Mouse (Mus musculus) right cerebral cortex, postnatal 10 days (tissue): ENCODE results near the gene Ptprk.

Source experiments
- DNase-seq, 2 experiments: peaks; one replicate each; pipeline ENCODE4 v3.0.0; 2021; ENCODE audit warnings: low spot score in 2 of 2

The Ptprk gene

GRCm38 (mm10) chr10:28540595-28540994, 466.0 kb downstream of the Ptprk start:
- no peak for DNase-seq

DNA sequence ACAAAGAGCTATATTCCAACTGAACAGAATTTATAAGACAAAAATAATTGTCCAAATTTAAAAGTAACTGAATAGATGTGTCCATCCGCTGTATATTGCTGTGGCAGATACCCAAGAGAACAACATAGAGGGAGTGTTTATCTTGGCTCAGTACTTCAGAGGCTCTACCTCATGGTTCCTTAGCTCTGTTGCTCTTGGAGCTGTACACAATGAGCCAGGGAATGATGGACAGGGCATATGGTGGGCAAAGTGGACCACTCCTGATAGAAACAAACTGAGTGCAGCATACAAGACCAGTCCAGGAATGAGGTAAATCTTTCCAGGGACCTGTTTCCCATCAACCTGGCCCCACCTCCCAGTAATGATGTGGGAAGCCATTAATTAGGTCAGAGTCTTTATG, 468.1 kb downstream of the Ptprk start:
- DNase-seq = no peak

DNA sequence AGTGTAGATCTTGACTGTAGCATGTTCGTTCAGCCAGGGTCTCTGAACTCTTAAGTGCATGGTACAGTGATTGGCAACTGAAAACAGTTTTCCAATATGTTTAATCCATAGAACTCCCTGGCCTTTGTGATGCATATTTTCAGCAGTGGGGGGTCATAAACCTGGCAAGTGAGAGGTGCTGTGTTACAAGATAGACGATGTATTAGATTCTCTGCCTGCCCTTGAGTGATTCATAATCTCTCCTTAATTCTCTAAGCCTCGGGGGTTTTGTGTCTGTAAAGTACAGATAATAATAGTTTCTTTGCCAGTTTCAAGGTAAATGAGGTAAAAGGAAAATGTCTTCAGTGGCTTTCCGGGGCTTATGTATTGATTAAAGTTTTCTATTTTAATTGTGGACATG, 475.9 kb downstream of the Ptprk start:
- DNase-seq = no peak

GRCm38 (mm10) chr10:28552068-28552467, 477.4 kb downstream of the Ptprk start:
- no peak for DNase-seq

GRCm38 (mm10) chr10:28564110-28564674, 489.6 kb downstream of the Ptprk start:
- DNase-seq = no peak

DNA sequence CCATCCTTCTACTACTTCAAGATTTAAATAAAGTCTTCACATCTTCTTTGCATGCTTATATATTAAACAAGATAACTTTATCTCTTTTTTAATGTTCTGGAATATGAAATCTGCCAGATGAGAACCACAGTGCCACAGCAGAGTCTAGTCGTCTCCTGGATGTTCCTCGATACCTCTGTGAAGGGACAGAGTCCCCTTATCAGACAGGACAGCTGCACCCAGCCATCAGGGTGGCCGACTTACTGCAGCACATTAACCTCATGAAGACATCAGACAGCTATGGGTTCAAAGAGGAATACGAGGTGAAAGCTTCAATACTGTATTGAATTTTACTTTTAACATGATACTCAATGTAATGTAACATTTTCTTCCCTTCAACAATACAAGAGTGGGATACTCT, 491.8 kb downstream of the Ptprk start:
- no peak for DNase-seq

- DNase-seq = no peak
Observed at GRCm38 (mm10) chr10:28566828-28567227, 492.2 kb downstream of the Ptprk start.

GRCm38 (mm10) chr10:28567441-28567840, 492.8 kb downstream of the Ptprk start:
- no peak for DNase-seq

- no peak for DNase-seq
Observed at GRCm38 (mm10) chr10:28568047-28568446, 493.4 kb downstream of the Ptprk start.

DNA sequence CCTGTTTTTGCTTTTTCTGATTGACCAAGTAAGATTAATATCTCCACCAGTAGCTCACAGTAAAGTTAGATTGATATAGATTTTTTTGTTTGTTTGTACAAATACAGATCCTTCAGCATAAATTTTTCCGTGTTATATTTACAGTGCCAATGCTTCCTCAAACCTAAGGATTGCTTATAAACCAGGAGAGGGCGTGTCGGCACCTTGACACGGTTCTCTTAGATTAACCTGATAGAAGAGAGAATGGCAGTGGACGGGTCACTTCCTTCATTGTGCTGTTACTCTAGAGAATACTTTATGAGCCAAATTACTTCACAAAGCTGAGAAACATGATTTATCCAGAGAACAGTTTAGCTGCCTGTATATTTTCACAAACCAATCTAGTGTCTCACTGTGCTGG, 505.0 kb downstream of the Ptprk start:
- no peak for DNase-seq

DNA sequence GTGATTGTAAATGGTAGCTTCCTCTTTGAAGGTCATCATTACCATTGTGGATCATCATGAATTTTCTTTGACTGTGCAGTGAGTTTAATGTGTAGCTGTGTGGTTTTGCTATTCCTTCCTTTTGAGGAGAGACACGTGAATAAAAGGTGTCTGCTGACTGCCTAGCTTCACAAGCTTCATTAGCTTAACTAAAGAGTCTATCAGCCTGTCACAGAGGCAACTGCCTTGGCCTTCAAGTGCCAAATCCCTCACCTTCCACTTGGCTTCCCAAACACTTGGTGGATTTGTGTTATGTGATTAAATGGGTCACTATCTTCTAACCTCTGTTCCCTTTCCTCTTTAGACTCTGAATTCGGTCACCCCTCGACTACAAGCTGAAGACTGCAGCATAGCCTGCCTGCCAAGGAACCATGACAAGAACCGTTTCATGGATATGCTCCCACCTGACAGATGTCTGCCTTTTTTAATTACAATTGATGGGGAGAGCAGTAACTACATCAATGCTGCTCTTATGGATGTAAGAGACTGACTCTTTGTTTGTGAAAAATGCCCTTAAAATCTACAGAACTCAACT, 512.0 kb downstream of the Ptprk start:
- peak in 1 of 2 experiments; percentile 27 for DNase-seq

DNA sequence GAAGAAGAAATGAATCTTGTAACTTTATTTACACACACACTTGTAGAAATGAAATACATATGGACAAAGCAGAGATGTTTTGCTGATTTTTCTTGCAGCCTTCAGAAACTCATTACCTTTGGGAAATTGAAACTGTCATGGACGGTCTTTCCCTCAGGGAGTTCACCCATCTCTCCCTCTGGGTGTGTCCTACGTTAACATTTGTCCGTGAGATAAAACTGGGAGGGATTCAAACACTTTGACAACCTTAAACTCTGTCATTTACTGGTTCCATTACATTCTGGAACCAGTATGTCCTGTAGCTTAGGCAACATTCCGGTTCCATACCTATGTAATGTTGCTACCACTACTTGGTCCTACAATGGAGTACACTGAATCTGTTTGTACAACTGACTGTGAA, 513.8 kb downstream of the Ptprk start:
- DNase-seq = no peak

- DNase-seq = no peak
Observed at GRCm38 (mm10) chr10:28590822-28591221, 516.2 kb downstream of the Ptprk start.

DNA sequence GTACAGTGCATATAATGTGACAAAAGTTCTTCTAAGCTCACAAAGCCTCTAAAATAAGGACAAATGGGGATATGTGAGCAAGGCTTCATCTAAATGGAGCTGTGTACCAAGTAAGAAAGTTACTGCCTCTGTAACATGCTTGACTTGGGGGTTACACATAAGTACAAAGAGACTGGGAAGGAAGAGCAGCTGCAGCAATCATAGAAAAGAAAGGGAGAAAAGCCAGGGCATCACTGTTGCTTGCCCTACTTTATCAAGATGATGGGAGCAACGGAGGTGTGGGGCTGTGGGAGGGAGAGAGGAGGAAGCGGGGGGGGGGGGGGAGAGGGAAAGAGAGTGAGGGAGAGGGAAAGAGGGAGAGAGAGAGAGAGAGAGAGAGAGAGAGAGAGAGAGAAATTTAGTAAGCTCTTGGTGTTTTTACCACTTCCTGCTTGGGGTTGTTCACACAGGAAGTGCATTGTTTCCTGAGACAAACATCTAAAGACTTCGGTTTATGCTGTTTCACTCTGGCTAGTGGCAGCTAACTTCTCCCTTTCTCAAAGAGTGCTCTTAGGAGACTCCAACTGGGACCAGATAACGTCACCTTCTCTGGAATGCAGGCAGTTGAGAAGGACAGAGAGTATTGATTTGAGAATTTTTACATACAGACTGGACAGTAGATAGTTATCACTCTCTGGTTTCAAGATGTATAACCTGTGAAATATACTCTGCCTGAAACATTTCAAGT, 519.1 kb downstream of the Ptprk start:
- no peak for DNase-seq

GRCm38 (mm10) chr10:28596897-28597296, 522.3 kb downstream of the Ptprk start:
- no peak for DNase-seq

- no peak for DNase-seq
Observed at GRCm38 (mm10) chr10:28609136-28609535, 534.5 kb downstream of the Ptprk start.

DNA sequence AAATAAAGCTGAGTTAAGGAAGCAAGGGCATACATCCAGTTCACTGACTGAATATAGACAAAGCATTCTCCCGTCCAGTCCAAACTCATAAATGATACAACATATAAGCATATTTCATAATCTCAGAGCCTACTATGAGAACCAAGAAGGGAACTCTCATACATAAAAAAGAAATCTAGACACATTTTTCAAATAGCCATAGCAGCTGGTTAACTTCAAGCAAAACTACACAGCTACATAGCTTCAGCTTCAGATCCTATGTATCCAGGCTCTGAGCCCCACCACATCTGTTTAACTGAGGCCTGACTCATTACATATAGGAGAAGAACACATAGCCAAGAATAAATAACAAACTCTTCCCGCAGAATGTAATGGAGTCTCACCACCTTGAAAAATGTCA, 539.8 kb downstream of the Ptprk start:
- DNase-seq = no peak

DNA sequence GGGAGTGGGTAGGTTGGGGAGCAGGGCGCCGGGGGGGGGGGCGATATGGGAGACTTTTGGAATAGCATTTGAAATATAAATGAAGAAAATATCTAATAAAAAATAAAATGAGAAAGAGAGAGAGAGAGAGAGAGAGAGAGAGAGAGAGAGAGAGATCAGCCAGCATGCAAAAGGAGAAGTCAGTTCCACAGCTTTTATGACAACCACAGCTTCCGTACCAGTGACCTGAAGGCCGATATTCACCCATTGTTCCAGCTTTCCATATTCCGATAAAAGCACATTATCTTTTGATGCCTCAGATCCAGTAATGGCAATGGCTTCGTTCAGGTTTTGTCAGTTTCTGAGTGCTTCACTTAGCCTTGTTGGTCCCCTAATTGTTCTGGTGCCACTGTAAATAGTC, 542.6 kb downstream of the Ptprk start:
- no peak for DNase-seq

DNA sequence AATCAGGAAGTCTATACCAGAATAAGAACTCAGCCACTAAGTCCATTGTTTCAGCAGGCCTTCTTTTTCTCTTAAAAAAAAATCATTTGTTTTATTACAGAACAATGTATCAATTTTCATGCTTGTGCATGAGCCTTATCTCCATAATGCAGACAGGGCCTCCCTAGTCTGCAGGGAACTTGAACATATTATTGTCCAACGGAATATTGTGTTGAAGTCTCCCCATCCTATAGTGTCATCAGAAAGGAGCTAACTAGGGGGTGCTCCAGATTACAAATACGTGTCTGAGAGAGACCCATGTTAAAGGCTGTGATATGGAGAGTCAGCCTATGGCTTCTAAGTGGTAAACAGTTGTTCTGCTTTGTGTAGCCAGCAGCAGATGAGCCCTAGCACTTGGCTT, 543.4 kb downstream of the Ptprk start:
- no peak for DNase-seq

DNA sequence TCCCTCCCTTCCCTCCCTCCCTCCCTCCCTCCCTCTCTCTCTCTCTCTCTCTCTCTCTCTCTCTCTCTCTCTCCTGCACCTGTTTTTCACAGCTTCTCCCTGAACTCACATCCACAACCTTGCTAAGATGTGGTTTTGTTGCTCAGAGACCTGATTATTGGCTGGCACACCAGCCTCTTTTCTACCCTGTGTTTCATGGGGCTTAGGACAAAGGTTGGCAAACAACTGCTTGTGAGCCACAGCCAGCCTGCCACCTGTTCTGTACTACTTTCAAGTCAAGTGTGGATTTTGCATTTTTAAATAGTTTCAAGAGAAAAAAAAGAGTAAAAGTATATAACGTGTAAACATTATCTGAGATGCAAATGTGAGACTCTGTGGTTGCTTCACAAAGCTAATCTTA, 544.8 kb downstream of the Ptprk start:
- DNase-seq = no peak

- no peak for DNase-seq
Observed at GRCm38 (mm10) chr10:28636096-28636495, 561.5 kb downstream of the Ptprk start.

DNA sequence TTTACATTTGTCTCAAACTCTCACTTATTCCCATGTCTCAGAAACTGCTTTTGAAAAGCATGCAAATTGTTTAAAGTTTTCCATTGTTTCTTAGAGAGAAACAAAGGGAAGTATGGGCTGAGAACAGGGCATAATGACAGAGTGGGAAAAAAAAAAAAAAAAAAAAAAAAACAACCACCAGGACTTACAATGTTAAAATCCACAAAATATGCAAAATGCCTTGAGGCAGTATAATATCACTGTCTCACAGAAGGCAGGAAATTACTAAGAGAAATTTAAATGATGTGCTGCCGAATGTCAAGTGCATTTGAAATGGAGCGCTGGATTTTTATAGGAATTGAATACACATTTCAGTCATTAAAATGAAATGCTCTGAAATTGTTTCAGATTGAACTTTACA, 567.3 kb downstream of the Ptprk start:
- DNase-seq = no peak
